Mouse (Mus musculus) embryonic fibroblast, embryonic 13.5 days (primary cell): ENCODE data around the gene Vipr2.

Source experiments
- CTCF ChIP-seq: IDR thresholded peaks from 2 replicates; pipeline ENCODE4 v1.5.1; 2011; ENCODE audit warnings: mild to moderate bottlenecking, control low read depth, low read length, moderate library complexity, borderline replicate concordance; ENCODE audit not compliant: insufficient read depth
- POLR2A ChIP-seq: IDR thresholded peaks from 2 replicates; pipeline ENCODE4 v1.6.1; 2011; ENCODE audit warnings: low read depth, mild to moderate bottlenecking, control low read depth, low read length, moderate library complexity

DNA sequence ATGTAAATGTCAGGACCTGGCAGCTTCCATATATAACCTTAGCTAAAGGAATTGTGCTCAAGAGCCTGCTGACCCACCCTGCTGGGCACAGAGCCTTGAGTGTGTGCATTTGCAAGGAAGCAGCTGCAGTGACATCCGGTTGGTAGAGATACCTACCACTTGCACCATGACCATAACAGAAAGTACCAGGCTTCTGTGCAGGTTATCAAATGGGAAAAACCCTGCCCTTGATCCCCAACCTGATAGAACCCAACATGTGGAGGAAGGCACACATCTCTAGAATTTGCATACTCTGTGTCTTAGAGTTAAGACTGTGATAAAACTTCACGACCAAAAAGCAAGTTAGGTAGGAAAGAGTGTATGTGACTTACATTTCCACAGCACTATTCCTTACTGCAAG, 63.1 kb downstream of the Vipr2 start:
- TF ChIP-seq CTCF: no peak
- TF ChIP-seq POLR2A: no peak
